Mouse (Mus musculus) thymus, postnatal 0 days (tissue): ENCODE measurements around the gene Diaph2. TPM values are rescaled to one million over a fixed set of nuclear protein-coding genes. Genes with fewer than 3 reads are reported as not detected.
"Not testable (repeated sequence)": the region's sequence is repeated elsewhere in the genome, so short reads cannot be mapped to it uniquely, and the experiment has no call there.

Source experiments
- DNase-seq: peaks from one replicate; pipeline ENCODE4 v3.0.0-alpha.2; 2015; ENCODE audit warnings: low spot score
- polyA plus RNA-seq: library from polyadenylated mRNA; unstranded; fragments of >200 nt; fragmentation: Nextera tagmentation; extraction: Ambion mirVana; gene quantifications from 2 replicates; pipeline ENCODE4 v1.2.1, GENCODE M21; 2015

The Diaph2 gene
- polyA plus RNA-seq, 1 experiment from 2014 or later, result 4.7 TPM

DNA sequence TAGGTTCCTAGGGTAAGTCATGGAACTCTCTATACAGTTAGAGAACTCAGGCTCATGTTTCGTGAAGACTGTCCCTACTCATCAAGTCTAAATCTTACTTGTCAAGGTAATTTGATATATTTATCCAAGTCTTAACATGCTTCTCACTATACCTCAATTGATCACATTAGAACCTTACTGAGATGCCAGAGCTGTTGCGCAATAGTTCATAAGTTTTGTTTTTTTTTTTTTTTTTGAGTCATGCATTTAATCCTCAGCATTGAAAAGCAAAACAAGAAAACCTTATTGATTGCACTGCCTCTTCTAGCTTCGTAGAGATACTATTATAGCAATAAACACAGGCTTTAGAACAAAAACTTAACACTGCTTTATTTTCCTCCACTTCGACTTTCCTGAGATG, 529.6 kb downstream of the Diaph2 start:
- no peak for DNase-seq

DNA sequence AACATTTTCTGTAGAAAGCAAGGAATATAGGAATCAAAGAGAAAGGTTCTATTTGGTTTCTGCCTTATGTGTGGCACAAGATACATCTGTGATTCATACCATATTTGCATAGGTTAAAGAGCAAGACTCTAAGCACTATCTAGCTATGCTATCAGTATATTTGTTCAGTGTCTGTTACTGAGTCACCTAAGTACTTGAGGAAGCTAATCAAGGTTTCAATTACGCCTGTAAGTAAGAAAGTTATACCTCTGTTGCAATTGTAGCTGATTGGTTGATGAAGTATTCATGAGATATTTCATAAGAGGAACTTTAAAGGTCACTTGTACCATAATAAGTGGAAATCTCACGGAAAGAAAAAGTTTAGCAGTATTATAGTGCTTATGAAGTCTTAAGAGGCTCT, 531.9 kb downstream of the Diaph2 start:
- DNase-seq, result no peak

DNA sequence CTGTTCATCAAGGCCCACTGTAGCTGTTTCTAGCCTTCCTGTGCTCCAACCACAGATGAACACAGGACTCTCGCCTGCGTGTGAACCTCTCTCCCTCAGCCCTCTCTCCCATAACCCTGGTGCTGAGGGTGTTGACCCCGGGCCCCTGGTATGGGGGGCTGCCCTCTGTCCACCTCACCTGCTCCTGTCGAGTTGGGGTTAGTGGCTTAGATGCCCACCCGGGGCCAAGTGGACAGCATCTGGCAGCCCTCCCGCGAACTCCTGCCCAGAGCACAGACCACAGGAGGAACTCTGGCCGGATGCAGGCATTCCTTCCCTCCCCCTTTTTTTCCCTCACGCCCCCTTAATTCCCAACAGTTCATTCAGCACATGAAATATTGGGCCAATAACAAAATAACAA, 537.5 kb downstream of the Diaph2 start:
- DNase-seq, result no peak

DNA sequence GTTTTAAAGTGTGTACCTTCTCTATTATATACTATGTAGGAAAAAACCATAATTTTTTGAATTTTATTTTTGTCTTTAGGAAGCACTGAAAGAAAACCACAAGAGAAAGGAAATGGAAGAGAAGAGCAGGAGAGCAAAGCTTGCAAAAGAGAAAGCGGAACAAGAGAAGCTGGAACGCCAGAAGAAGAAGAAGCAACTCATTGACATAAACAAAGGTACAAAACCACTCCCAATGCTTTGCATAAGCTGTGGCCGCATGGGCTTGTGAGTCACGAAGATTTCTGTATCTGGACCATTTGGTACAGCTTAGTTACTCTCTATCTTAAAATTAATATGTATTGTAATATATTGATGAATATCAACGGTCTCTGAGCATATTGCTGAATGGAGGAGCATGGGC, 540.2 kb downstream of the Diaph2 start:
- no peak for DNase-seq

DNA sequence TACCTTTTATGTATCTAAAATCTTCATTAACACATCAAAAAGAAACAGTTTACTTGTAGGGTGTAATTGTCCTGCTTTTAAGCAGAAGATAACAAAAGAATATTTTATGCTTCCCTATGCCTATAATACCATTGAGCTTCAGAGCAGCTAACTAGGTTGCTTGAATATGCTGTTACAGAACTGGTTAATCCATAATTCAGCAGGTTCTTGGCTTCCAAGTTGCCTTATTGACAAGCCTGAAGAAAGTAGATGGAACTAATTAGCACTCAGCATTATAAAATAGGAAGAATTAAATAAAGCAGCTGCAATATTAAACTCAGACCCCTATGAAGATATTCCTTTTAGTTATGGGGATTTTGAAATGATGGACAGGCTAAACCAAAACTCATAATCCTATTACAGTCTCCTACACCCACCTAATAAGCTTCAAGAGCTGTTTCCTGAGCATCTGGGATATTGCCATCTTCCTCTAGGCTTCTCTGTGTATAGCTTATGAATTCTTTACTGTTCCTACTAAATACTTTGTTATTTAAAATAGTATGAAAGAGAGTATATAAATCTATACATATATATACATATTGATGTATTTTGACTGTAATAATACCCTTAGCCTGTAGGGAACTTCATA, 601.4 kb downstream of the Diaph2 start:
- DNase-seq, result no peak

- DNase-seq, result no peak
Observed at GRCm38 (mm10) chrX:130351480-130351879, 601.9 kb downstream of the Diaph2 start.

DNA sequence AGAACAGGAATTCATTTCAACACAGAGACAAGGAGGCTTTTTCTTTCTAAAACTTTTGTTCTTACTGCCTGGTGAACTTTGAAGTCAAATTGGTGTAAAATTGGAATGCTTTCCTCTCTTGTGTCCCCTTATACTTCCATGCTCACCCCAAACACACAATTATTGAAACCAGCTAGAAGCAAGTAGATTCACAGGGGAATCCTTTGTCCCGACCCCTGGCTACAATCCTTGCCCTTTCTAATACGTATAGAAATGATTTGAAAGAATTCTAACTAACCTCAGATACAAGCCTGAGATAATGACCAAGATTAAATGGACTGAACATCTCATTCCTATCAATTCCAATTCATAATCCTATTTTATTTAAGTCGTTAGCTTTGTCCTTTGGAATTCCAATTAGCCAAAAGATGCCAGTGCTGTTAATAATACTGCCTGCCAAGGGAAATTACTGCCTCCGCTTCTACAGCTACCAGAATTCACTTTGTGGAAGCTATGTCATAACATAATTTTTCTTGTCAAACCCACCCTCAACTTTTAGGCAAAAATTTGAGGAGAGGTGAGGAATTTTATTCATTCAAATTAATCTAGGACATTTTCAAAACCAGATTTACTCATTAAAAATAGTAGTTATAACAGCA, 644.1 kb downstream of the Diaph2 start:
- no peak for DNase-seq

- no peak for DNase-seq
Observed at GRCm38 (mm10) chrX:130403214-130403613, 653.7 kb downstream of the Diaph2 start.

DNA sequence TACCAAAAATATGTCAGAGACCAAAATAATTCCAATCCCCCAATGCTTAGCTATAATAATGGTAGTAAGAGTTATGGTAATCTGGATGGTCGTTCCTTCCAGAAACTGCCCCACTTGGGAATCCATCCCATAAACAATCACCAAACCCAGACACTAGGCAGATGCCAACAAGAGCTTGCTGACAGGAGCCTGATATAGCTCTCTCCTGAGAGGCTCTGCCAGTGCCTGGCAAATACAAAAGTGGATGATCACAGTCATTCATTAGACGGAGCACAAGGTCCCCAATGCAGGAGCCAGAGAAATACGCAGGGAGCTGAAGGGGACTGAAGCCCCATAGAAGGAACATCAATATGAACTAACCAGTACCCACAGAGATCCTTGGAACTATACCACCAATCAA, 657.9 kb downstream of the Diaph2 start:
- not testable (repeated sequence) for DNase-seq

DNA sequence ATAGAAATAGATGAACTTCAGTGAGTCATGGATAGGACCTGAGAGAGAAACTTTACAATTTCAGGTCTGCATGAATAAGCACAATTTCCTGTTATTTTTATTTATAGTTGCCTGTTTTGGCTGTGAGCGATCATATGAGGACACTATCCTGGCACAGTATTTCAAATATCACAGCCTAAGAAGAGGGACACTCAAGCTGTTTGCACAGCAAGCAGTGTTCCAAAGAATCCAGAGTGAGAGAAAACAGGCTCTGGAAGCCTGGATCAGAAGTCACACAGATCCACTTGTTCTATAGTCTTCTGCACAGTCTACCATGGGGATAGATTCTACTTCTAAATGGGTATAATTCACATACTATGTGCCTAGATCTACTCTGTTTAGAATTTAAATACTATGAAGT, 659.4 kb downstream of the Diaph2 start:
- DNase-seq, result no peak

- no peak for DNase-seq
Observed at GRCm38 (mm10) chrX:130423134-130423533, 673.6 kb downstream of the Diaph2 start.

DNA sequence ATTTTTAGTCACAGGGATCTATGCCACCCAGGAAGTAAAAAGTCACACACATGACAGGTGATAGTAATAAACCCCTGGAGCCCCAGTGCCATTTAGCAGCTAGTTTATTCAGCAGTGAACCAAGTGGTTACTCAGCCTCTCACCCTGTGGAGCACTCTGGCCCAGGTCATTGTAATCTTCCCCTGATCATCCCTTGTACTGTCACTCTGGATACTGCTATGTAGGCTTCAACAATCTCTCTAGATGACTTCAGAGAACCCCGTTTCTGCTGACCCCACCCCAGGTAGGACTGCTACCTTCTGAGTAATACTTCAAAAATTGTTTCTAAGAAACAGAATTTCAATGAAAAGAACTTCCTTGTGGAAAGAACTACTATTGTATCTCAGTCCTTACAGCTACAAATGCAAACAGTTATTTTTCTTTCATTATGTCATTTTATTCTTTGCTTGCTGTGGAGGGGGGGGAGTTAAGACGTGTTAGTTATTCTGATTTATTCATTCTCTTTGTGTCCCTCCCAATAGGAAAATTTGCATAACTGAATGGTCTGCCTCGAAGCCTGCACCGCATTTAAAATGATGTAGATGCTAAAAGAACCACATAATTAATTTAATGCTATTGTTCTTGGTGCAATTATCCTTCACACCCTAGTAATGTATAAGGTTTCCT, 702.4 kb downstream of the Diaph2 start:
- DNase-seq, result no peak

- DNase-seq, result no peak
Observed at GRCm38 (mm10) chrX:130452488-130452823, 702.9 kb downstream of the Diaph2 start.

DNA sequence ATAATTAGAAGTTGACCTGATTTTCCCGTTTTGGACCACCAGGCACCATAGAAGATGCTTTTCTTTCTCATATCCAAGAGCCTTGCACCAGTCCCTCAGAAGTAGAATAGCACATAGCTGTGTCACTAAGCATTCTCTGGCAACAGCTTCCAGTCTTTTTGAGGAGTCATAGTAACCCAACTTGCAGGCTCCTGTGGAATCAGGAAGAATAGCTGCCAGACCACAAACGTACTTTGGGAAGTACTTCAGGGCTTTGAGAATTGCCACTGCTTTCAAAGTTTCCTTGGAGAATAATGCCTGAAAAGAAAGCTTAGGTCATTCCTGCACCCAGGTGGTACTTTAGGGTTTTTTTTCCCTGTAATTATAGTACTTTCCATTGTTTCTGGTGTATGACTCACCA, 723.6 kb downstream of the Diaph2 start:
- DNase-seq, result no peak

DNA sequence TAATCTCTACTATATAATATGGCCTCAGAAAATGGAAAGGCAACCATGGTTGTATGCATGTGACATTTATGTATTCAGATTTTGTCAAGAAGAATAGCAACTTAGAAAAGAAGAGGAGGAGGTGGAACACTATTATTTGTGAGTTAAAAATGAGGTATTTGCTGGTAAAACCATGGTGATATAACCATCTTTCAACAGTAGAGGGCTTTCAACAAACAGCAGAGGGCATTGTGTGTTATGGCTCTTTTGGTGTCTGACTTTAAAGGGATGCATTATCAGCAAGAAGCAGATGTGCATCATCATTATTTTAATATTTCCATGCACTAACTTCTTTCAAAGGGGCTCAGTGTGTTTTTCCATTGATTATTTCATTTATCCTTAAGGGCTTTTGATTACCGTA, 731.3 kb downstream of the Diaph2 start:
- DNase-seq, result no peak

DNA sequence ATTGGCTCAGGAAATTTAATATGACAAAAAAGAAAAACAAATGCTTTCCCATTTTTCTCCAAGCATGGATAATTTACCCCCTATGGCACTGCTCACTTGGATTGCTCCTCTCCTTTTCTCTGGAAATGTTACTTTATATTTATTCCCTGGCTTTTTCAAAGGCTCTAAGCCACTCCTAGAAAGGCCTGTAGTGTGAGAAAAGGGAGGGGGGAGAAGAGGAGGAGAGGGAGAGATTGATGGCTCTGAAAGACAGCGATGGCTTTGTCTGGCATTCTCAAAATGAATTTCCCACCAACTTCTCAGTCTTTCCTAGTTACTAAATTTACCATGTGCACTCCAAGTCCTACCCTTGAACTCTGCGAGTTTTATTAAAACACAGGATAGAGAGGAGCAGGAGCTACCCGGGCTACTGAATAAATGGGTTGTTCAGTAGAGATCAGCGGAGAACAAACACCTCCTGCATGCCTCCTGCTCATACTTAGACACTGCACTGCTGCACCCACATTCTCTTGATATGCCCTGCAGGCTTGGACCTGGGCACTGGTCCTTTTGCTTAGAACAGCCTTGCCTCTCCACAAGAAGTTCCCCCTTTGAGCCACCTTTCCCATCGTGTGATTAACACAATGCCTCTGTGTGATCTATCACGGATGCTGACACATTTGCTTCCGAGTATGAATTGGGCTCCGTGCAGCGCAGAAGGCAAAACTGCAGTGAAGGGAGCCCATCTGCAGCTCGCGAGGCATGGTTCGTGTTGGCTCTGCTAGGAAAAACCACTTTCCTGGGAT, 753.3 kb downstream of the Diaph2 start:
- DNase-seq, result no peak

GRCm38 (mm10) chrX:130503465-130503860, 753.9 kb downstream of the Diaph2 start:
- DNase-seq, result no peak

DNA sequence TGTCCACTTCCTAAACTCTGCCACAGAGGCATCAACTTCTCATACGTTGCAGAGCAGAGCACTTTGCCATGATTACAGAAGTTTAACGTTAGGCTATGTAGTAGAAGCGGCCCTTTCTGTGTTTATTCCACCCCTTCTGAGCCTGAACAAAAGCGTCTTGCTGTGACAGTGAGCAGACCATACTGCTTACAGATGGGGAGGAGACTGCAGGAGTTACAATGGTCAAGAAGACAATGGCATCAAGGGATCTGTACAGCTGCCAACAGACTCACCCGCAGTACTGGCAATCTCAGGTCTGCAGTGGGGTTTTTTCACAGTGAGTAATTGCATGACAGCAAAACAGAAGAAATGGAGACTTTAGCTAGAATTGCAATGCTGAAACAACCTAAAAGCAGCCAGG, 756.1 kb downstream of the Diaph2 start:
- DNase-seq, result no peak
